Mouse (Mus musculus) frontal cortex, postnatal 36 days (tissue): Measurements from ENCODE around the gene Mall.

ENCODE experiments used
- DNase-seq, 2 experiments: peaks; one replicate each; pipeline ENCODE4 v3.0.0; 2022; ENCODE audit warnings: low spot score in 2 of 2

Gene Mall

GRCm38 (mm10) chr2:127729671-127730070 is at the start of gene Mall:
Gene Mall (minus strand): TSS chr2:127729932.
- no peak for DNase-seq

DNA sequence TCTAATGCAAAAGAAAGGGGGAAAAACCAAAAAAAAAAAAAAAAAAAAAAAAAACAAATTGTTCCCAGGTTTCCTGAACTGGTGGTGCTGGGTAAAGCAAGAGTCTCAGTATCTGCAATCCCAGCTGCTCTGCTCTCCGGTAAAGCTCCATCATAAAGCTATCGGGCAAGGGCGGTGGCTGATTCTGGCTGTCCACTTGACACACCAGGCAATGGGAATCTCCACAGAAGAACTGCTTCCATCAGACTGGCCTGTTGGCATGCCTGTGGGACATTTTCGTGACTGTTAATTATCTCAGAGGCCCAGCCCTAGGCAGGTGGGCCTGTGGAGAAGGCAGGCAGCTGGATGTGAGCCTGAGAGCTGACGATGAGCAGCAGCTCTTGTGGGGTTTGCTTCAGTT is 48.7 kb upstream of the Mall start:
- no peak for DNase-seq

DNA sequence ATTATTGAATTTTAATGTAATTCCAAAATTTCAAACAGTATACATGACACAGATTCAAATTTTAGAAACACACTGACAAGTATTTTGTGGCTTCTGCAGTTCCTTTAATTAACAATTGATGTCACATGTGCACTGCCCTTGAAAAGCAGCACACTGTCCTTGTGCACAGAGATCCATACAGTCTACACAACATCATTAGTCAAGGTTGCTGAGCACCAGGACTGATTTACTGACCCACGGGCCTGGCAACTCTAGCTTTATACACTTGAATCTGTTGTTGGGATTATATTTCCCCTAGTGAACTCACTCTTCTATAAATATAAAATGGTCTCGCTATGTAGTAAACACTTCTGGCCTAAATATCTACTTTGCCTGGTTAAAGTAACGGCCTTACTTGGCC is 45.3 kb upstream of the Mall start:
- no peak for DNase-seq

GRCm38 (mm10) chr2:127774578-127774941 is 44.8 kb upstream of the Mall start:
- DNase-seq = no peak

- no peak for DNase-seq
Observed at GRCm38 (mm10) chr2:127773938-127774577, 44.3 kb upstream of the Mall start.

DNA sequence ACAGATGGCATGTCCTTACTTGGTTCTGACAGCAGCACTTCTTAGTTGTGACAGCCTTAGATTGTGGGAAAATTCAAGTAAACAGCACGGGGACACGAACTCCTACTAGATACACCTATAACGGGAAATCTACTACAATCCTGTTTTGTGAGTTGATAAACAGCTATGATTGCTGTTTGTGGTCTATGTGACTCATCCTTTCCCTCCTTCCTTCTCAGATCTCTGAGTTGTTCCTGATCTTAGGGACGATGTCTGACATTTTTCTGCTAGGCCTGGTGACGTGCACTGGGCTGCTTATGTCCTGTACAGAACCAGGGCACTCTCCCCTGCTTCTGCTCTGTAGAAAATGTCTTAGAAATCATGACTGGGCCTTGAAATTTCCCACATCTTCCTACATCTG is 31.9 kb upstream of the Mall start:
- DNase-seq = no peak

DNA sequence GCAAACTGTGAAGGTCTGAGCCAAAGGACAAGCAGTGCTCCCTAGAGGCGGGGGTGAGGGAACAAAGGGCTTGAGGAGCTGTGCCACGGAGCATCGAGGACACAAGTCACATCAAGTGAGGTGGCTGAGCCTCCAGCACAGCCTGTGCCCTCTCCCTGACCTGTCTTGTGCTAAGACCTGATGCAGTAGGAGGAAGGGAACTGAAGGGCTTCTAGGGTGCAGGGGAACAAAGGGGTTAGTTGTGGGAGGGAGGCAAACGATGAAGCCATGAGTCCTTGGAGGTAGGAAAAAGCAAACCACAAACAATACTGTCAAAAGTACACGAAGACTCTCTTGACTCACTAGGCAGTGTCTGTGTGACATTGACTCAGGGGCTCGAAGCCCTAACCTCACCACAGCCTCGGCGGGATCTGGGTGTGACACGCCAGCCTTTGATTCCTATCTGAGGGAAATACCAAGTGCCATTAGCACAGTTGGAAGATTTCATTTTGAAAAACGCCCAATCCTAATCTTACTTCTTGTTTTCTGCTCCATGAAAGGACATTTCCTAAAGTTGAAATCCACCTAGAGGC is 30.8 kb upstream of the Mall start:
- DNase-seq = no peak

DNA sequence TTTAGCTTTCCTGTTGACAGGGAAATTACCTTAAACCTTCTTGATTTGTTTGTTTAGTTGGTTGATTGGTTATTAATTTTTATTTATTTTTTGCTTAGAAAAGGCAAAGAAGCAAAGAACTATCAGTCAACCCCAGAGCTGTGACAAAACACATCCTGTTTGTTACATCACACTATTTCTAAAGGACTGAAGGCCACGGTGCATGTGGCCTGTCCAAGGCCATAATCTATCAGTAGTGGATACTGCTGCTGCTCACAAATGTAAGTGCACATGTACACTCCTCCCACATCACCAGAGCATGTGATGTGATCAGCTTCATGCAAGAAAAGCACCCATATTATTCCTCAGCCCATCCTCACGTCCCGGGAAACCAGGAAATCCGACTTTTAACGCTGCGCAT is 30.3 kb upstream of the Mall start:
- no peak for DNase-seq

DNA sequence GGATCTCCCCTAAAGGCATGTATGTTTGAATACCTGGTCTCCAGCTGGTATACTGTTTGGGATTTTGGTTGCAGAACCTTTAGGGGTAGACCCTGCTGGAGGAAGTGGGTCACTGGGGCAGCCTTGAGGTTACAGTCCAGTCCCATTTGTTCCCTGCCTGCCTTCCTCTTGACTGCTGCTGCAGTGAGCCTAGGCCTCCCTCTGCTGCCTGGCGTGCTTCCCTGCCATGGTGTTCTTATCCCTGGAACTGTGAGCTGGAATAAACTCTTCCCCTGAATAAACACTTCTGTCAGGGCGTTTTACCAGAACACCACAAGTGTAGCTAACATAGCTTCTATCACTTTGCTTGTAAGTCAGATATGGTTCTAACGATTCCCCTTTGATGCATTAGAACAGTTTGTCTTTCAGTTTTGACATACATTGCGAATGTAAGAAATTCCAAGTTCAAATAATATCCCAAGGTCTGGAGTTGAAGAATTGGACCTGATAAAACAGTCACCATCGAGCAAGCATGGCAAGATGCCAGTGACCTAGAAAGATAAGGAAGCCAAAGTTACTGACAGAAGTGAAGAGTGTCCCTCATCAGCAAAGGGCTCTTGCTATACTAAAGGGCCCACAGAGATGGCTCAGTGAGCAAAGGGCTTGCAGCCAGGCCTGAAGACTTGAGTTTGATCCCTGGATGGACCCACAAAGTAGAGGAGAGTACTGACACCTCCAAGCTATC is 29.6 kb upstream of the Mall start:
- no peak for DNase-seq

GRCm38 (mm10) chr2:127757171-127757570 is 27.4 kb upstream of the Mall start:
- peak; percentile 46 to 51 for DNase-seq

DNA sequence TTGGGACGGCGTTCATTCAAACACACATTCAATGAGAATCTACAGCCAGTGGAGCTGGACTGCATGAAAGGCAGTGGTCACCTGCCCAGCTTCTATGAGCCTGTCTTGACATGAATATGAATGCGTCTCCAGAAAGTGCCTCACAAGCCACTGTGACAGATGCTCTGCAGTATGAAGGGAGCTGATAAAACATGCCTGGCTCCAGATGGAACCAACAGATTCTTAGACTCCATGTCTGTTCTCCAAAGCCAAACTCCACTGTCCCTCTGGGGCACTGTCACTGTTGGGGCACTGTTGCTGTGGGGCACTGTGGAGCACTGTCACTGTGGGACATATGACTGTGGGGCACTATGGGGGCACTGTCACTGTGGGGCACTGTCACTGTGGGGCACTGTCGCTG is 24.4 kb upstream of the Mall start:
- DNase-seq = no peak

GRCm38 (mm10) chr2:127751849-127752610 is 22.3 kb upstream of the Mall start:
- no peak for DNase-seq

DNA sequence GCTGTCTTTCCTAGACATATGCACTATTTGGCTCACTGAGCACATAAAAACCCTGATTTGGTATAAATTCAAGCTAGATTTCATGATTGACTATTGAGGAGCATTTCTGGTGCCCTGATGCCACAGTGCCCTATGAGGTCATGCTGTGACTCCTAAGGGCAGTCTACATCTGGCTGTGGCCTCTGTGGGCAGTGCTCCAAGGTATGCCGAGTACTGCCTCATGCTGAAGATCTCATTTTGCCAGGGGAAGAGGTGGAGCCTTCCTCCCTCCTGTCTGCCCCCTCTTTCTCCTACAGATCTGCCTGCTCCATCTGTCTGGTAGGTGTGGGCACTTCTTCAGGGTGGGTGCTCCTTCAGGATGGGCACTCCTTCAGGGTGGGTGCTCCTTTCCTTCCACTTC is 19.6 kb upstream of the Mall start:
- no peak for DNase-seq

DNA sequence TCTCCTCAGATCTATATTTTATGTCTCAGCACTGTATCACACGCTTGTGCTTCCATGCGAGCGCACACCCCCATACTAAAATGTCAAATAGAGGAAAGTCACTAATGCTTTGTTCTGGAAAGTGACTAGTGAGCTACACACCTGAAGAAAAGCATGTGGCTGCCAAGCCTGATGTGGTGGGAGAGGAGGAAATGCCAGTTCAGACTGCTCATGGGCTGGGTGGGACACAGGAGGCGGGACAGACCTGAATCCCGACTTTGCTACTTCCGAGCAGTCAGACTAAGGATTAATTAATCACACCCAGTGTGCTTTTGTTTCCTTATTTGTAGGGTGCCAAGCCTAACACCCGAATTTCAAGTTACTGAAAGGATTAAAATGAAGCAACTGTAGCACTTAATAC is 18.6 kb upstream of the Mall start:
- no peak for DNase-seq

- no peak for DNase-seq
Observed at GRCm38 (mm10) chr2:127742637-127743036, 12.9 kb upstream of the Mall start.

- DNase-seq = no peak
Observed at GRCm38 (mm10) chr2:127740756-127741519, 11.2 kb upstream of the Mall start.

GRCm38 (mm10) chr2:127737885-127738284 is 8.2 kb upstream of the Mall start:
- no peak for DNase-seq

DNA sequence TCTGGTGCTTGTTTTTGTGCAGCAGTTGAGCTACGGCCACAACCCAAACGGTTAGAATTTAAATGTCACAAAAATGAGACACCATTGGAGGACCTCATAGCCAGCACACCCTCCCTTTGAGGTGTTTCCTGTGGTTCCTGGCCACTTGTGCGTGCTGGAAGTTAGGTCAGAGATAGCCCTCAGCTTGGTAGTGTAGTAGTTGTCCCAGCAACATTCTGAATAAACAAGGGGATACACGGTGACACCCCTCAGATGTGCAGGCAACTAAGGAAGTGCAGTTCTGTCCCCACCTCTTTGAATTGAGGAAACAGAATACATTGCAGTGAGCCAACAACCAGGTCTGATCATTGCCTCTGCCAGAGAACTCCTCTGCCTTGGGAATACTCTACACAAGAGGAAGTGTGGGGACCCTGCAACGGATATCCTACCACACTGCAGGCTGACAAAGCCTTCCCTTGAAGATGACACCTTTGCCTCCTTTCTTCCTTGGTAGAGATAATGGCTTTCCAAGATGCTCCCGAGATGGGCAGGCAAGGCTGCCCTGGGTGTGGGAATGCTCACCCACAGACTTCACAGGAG is 7.0 kb upstream of the Mall start:
- no peak for DNase-seq

- no peak for DNase-seq
Observed at GRCm38 (mm10) chr2:127735512-127736145, 5.9 kb upstream of the Mall start.

- no peak for DNase-seq
Observed at GRCm38 (mm10) chr2:127734889-127735288, 5.2 kb upstream of the Mall start.
